Mouse (Mus musculus): Measurements from ENCODE around the gene Ntrk2. TPM values are rescaled to one million over a fixed set of nuclear protein-coding genes. Genes with fewer than 3 reads are reported as not detected.

Gene Ntrk2
- polyA plus RNA-seq (2014; fragmentation: Nextera tagmentation; extraction: Ambion mirVana): 1.3 and 1.7 TPM in 2 replicates

GRCm38 (mm10) chr13:58806397-58806892 is at the start of gene Ntrk2:
Gene Ntrk2 (plus strand): TSS chr13:58806569.
- ATAC-seq (ENCODE audit: insufficient read depth) (peak; percentile 82), DNase-seq (peak; percentile 95)
- Histone ChIP-seq H3K27me3 (ENCODE audit: insufficient read depth, low read length) (peaks cover 50% of the 10 kb centered on the region), H3K9me3 (ENCODE audit: low read depth, low read length) (no peaks in the 10 kb centered on the region), H3K4me3 (ENCODE audit: low read depth, low read length) (peak within 1 kb of the TSS; percentile 43), H3K9ac (peak within 1 kb of the TSS; percentile 32), H3K36me3 (ENCODE audit: insufficient read depth) (no peaks in the 10 kb centered on the region), H3K4me2 (peak within 1 kb of the TSS; percentile 98), H3K4me1 (ENCODE audit: insufficient read depth) (no peaks in the 10 kb centered on the region), H3K27ac (ENCODE audit: low read depth) (no peak within 1 kb of the TSS)
- WGBS: under 1% methylated on average over 47 of the region's 47 CpGs
- peak; percentile 89 for TF ChIP-seq CTCF (IDR thresholded peaks at IDR 0.05; ENCODE audit: low read depth)

GRCm38 (mm10) chr13:58761003-58761630 is 45.3 kb upstream of the Ntrk2 start:
- no peaks in the 10 kb centered on the region for H3K9me3 ChIP-seq (ENCODE audit: low read depth, low read length)
- H3K4me3 ChIP-seq (ENCODE audit: low read depth, low read length): no peak overlapping the region
- TF ChIP-seq CTCF (IDR thresholded peaks at IDR 0.05; ENCODE audit: low read depth): no peak
- no peaks in the 10 kb centered on the region for H3K4me1 ChIP-seq (ENCODE audit: insufficient read depth)
- WGBS: 62% methylated on average over 5 of the region's 5 CpGs
- H3K4me2 ChIP-seq: no peak overlapping the region
- no peak overlapping the region for H3K27ac ChIP-seq (ENCODE audit: low read depth)
- DNase-seq (no peak), ATAC-seq (ENCODE audit: insufficient read depth) (no peak)
- H3K36me3 ChIP-seq (ENCODE audit: insufficient read depth): no peaks in the 10 kb centered on the region
- H3K27me3 ChIP-seq (ENCODE audit: insufficient read depth, low read length): no peaks in the 10 kb centered on the region
- no peak overlapping the region for H3K9ac ChIP-seq

DNA sequence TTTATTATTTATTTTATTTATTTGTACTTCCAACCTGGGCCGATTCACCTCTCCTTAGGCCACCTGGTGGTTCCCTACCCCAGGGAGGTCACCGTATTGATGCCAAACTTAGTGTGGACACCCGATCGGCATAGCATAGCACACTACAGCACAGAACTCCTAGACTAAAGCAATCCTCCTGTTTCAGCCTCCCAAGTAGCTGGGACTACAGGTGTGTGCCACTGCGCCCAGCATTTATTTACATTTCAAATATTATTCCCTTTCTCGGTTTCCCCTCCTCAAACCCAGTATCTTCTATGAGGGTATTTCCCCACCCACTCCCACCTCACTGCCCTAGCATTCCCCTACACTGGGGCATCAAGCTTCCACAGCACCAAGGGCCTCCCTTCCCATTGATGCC is 38.1 kb upstream of the Ntrk2 start:
- DNase-seq (no peak), ATAC-seq (ENCODE audit: insufficient read depth) (no peak)
- TF ChIP-seq CTCF (IDR thresholded peaks at IDR 0.05; ENCODE audit: low read depth): no peak
- H3K4me2 ChIP-seq: no peak overlapping the region
- no peaks in the 10 kb centered on the region for H3K27me3 ChIP-seq (ENCODE audit: insufficient read depth, low read length)
- whole genome bisulfite sequencing: 92% methylated on average over 6 of the region's 6 CpGs
- H3K9me3 ChIP-seq (ENCODE audit: low read depth, low read length): no peaks in the 10 kb centered on the region
- H3K4me1 ChIP-seq (ENCODE audit: insufficient read depth): no peaks in the 10 kb centered on the region
- no peaks in the 10 kb centered on the region for H3K36me3 ChIP-seq (ENCODE audit: insufficient read depth)
- H3K9ac ChIP-seq: no peak overlapping the region
- H3K4me3 ChIP-seq (ENCODE audit: low read depth, low read length): no peak overlapping the region
- H3K27ac ChIP-seq (ENCODE audit: low read depth): no peak overlapping the region

DNA sequence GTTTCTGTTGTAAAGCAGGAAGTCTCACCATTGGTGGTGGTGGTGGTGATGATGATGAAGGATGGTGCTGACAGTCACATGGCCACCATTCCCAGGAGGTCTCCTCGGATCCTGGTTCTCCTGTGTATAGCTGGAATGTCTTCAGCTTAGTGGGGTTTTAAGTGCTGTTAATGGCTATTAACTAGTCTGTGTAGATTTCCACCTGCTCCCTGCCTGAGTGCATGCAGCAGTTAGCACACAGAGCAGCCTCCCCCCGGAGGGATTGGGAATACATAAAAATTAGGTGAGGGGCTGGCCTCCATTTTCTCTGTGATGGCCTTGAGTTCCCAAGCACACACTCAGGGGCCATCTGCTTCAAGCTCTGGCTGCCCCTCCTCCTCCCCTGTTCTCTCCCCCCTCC is 36.9 kb upstream of the Ntrk2 start:
- 60% methylated on average over 2 of the region's 2 CpGs for WGBS
- H3K4me3 ChIP-seq (ENCODE audit: low read depth, low read length): no peak overlapping the region
- no peak overlapping the region for H3K9ac ChIP-seq
- DNase-seq (no peak), ATAC-seq (ENCODE audit: insufficient read depth) (no peak)
- no peak for TF ChIP-seq CTCF (IDR thresholded peaks at IDR 0.05; ENCODE audit: low read depth)
- H3K9me3 ChIP-seq (ENCODE audit: low read depth, low read length): no peaks in the 10 kb centered on the region
- H3K4me1 ChIP-seq (ENCODE audit: insufficient read depth): no peaks in the 10 kb centered on the region
- no peaks in the 10 kb centered on the region for H3K36me3 ChIP-seq (ENCODE audit: insufficient read depth)
- H3K27ac ChIP-seq (ENCODE audit: low read depth): no peak overlapping the region
- H3K4me2 ChIP-seq: no peak overlapping the region
- no peaks in the 10 kb centered on the region for H3K27me3 ChIP-seq (ENCODE audit: insufficient read depth, low read length)

DNA sequence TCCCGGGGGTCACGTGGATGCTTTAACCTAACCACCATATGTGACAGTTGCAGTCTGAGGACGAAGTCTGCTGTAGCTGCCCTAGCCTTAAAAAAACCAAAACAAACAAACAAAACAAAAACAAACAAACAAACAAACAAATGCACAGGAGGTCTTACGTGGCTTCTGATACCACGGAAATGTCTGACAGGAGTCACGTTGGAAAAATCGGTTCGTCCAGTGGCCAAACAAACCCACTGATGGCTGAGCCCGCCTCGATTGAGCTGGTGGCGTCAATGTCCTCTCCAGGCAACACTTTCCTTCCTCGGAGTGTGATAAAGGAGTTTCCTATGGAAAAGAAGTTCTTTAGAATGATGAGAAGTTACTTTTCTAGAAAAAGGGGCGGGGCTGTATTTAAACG is 27.1 kb upstream of the Ntrk2 start:
- H3K36me3 ChIP-seq (ENCODE audit: insufficient read depth): no peaks in the 10 kb centered on the region
- no peak overlapping the region for H3K4me3 ChIP-seq (ENCODE audit: low read depth, low read length)
- no peaks in the 10 kb centered on the region for H3K27me3 ChIP-seq (ENCODE audit: insufficient read depth, low read length)
- ATAC-seq (ENCODE audit: insufficient read depth) (no peak), DNase-seq (no peak)
- WGBS: 85% methylated on average over 14 of the region's 14 CpGs
- no peak overlapping the region for H3K9ac ChIP-seq
- no peak overlapping the region for H3K4me2 ChIP-seq
- TF ChIP-seq CTCF (IDR thresholded peaks at IDR 0.05; ENCODE audit: low read depth): no peak
- H3K9me3 ChIP-seq (ENCODE audit: low read depth, low read length): no peaks in the 10 kb centered on the region
- no peaks in the 10 kb centered on the region for H3K4me1 ChIP-seq (ENCODE audit: insufficient read depth)
- H3K27ac ChIP-seq (ENCODE audit: low read depth): no peak overlapping the region

DNA sequence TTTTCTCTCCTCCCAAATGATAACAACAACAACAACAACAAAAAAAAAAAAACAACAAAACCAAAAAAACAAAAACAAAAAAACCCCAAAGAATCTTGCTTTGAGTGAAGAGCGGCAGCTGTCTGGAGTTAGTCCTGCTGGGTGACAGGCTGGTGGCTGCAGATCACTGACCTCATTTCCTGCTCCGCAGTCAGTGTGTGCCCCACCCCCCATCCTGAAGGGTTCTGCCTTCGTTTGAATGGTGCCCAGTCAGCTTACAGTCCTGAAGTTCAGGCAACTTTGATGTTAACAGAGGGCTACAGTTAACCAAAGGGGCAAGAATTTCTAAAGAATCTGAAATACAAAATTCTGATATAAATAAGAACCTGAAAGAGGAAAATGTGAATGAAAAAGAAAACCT is 19.9 kb upstream of the Ntrk2 start:
- no peak overlapping the region for H3K9ac ChIP-seq
- H3K4me2 ChIP-seq: no peak overlapping the region
- no peak overlapping the region for H3K27ac ChIP-seq (ENCODE audit: low read depth)
- no peak for TF ChIP-seq CTCF (IDR thresholded peaks at IDR 0.05; ENCODE audit: low read depth)
- H3K4me3 ChIP-seq (ENCODE audit: low read depth, low read length): no peak overlapping the region
- WGBS: 8% methylated on average over 3 of the region's 3 CpGs
- no peaks in the 10 kb centered on the region for H3K9me3 ChIP-seq (ENCODE audit: low read depth, low read length)
- ATAC-seq (ENCODE audit: insufficient read depth) (no peak), DNase-seq (peak; percentile 44)
- no peaks in the 10 kb centered on the region for H3K4me1 ChIP-seq (ENCODE audit: insufficient read depth)
- H3K36me3 ChIP-seq (ENCODE audit: insufficient read depth): no peaks in the 10 kb centered on the region
- H3K27me3 ChIP-seq (ENCODE audit: insufficient read depth, low read length): no peaks in the 10 kb centered on the region

DNA sequence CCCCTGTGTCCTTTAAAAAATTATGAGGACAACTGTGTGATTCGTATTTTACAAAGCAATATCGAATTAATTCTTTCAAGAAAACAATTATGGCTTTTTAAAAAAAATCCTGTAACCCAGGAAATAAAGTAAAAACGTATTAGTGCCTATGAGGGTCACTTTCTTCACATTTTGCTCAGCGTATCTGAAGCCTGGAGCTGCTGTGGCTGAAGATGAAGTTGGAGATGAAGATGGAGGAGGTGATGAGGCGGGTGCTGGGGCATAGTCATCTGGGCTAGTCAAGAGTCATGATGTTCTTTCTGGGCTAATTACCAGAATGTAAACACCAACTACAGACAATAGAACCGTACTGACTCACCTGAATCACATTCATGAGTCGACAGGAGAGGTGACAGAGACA is 15.6 kb upstream of the Ntrk2 start:
- TF ChIP-seq CTCF (IDR thresholded peaks at IDR 0.05; ENCODE audit: low read depth): no peak
- ATAC-seq (ENCODE audit: insufficient read depth): no peak
- Histone ChIP-seq H3K27me3 (ENCODE audit: insufficient read depth, low read length) (no peaks in the 10 kb centered on the region), H3K4me2 (no peak overlapping the region), H3K9ac (no peak overlapping the region), H3K9me3 (ENCODE audit: low read depth, low read length) (no peaks in the 10 kb centered on the region), H3K4me3 (ENCODE audit: low read depth, low read length) (no peak overlapping the region), H3K4me1 (ENCODE audit: insufficient read depth) (no peaks in the 10 kb centered on the region), H3K36me3 (ENCODE audit: insufficient read depth) (no peaks in the 10 kb centered on the region), H3K27ac (ENCODE audit: low read depth) (no peak overlapping the region)
- no peak for DNase-seq
- WGBS: 73% methylated on average over 7 of the region's 7 CpGs
